Mouse (Mus musculus) neural tube, embryonic 10.5 days (tissue): ENCODE data around the gene Bloc1s1.

Source experiments
- DNase-seq: peaks from one replicate; pipeline ENCODE4 v3.0.0-alpha.2; 2017; ENCODE audit warnings: low spot score; ENCODE audit errors: extremely low spot score

Bloc1s1 gene

DNA sequence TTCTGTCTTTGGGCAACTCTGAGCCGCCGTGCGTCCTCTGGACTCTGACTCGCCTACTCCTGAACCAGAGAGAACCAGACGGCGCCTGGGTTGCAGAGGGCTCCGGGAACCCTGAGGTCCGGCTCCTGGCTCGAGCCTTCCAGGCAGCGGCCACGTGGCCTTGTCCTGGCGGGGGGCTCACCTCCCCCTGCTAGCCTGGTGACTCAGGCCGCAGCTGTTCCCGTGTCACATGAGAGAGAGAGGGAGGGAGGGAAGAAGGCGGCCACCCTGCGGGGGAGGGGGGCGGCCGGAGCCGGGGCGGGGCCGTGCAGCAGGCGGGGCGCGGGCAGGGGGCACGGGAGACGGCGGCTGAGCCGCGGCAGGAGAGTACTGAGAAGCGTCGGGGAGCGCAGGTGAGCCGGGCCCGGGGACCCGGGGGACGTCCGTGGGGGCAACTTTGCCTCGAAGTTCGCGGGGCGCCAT is 14.2 kb downstream of the Bloc1s1 start:
- DNase-seq: peak; percentile 91

DNA sequence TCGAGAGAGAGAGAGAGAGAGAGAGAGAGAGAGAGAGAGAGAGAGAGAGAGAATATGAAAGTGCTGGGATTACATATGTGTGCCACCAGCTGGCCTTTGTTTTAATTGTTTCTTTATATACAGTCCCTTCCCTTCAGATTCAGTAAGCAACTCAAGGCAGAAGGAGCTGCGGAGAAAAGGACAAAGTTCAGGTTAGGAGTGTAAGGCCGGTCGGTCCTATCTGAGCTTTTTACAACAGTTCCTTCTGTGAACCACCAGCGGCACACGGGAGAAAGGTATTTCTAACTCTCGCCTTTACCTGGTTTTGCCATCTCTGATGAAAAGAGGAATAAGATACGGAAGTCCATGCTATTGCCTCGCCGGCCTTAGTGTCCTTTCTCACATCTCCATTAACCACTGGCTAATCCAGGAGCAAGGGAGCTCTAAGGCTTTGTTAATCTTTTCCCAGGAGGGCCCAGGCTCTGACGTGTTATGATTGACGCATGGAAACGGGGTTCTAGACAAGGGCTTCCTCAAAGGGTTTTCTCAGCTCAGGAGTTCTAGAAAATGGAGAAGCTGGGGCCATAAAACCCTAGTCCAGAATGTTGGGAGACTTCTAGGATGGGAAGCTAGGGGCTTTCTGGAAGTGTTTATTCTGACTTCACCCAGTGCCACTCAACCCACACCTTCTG is 14.9 kb downstream of the Bloc1s1 start:
- no peak for DNase-seq

DNA sequence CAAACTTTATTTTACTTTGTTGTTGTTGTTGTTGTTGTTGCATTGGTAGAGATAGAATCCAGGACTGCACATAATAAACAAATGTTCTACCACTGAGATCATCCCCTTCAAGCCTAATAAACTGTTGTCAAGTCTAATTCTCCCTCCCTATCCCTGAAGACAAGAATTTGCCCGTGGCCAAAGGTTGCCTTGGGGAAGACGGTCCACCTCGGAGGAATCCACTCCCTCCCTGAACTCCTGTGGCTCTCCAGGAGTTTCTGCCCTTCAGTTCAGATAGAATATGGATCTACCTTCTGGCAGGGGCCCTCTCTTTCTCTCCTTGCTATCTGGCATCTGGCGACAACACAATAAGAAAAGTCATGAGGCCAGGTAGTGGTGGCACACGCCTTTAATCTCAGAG is 19.0 kb downstream of the Bloc1s1 start:
- no peak for DNase-seq

DNA sequence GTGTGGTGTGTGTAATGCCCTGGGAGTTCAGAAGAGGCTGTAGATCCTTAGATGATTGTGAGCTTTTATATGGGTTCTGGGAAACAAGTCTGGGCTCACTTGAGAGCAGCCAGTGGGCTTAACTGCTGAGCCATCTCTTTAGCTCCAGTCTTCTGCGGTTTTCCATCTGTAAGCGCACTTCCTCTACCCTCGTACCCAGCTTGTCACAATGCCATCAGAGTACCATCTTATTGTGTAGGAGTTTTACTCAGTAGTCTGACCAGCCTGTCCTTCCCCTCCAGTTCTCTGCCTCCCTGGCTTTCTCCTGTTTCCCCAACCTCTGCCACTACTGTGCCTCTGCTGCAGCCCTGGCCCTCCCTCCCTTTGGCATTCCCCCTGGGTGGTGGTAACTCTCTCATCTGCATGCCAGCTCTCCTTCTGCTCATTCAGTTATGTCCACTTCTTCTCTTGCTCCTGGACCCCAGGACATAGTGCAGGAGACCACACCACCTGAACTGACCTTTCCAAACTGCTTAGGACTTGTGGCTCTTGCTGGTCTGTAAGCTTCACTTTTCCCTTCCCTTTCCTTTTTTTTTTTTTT is 21.3 kb downstream of the Bloc1s1 start:
- no peak for DNase-seq

DNA sequence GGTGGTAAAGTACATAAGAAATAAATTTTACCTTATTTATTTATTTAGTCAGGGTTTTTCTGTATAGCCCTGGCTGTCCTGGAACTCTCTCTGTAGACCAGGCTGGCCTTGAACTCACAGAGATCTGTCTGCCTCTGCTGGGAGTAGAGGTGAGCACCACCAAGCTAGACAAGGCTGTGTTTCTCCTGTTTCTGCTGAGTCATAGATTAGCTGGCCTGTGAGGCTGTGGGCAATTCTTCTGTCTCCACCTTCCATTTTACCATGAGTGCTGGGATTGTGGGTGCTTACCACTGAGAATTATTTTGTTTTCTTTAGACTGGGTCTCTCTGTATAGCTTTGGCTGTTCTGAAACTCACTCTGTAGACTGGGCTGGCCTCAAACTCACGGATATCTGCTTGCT is 22.4 kb downstream of the Bloc1s1 start:
- DNase-seq: no peak

DNA sequence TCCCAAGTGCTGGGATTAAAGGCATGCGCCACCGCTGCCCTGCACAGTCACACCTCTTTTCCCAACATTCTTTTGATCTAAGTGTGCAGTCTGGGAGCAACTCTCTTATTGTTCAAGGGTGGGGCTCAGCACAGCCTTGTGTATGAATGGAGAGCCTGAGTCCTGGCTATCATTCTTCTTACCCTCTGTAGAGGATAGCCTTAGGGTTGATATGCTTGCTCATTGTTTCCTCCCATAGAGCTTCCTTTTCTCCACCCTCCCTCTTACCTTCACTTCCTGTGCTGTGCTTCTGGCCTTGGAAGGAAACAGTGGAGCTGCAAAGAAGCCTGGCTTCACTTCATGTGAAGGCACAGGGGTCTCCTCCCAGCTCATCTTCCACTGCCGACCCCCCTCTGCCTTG is 23.1 kb downstream of the Bloc1s1 start, which contains the start of gene Cd63:
TSS of gene Cd63 (plus strand) at position 292 of the 400 bp plus-strand sequence.
- no peak for DNase-seq

DNA sequence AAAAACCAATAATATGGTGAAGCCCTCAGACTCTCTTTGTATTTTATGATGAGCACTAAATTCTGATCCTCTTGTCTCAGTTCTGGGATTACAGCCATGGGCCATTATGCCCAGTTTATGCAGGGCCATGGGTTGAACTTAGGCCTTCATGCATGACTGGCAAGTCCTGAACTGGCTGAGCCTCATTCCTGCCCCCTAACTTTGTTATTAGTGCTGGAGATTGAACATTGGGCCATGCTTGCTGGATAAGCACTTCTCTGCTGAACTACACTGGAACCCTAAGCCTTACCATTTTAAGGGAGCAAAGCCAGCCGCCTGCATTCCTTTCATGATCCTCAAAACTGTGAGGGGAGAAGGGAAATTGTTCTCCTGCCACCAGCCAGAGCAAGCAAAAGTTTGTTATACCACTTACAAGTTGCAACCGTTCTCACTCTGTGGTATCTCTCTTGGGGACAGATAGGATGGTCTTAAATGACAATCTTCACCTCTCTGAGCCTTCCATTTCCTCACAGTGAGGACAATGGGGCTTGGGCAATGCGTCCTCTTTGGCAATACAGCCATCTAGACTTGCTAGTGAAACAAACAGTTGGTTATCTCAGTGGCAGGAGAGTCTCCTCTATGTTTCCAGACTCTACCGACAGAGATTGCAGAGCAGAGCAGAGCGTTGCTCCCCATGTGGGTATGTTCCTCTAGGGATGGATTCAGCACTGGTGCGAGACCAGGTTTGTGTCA is 23.9 kb downstream of the Bloc1s1 start:
- DNase-seq: no peak

DNA sequence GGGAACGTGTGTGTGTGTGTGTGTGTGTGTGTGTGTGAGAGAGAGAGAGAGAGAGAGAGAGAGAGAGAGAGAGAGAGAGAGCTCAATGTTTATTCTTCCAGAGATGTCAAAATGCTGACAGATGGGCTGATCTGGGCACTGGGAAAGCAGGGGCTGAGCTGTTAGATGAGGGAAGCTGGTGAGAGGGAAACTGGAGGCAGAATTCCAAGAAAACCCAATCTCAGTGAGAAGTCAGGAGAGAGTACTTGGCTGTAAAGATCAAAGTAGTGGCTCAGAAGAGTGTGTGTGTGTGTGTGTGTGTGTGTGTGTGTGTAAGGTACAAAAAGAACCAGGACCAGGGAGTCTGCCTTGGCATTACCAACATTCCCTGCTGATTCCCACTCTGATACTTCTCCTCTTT is 26.3 kb downstream of the Bloc1s1 start:
- no peak for DNase-seq

DNA sequence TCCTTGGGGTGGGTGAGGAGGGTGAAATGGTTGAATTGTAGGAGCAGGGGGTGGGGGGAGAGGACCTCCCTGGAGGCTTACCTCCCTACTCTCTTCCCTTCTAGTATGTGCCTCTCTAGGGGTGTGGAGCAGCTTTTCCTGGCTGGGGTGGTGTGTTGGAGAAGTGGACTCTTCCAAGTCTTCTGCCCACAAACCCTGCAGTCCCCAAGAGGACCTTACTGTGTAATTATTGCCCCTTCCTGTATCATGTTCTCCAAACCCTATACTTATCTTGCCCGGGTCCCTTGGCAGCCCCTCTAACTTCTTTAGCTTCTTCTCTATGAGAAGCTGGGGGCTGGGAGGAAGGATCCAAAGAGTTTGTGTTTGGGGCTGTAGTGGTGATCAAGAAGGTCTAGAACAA is 27.0 kb downstream of the Bloc1s1 start:
- DNase-seq: no peak

DNA sequence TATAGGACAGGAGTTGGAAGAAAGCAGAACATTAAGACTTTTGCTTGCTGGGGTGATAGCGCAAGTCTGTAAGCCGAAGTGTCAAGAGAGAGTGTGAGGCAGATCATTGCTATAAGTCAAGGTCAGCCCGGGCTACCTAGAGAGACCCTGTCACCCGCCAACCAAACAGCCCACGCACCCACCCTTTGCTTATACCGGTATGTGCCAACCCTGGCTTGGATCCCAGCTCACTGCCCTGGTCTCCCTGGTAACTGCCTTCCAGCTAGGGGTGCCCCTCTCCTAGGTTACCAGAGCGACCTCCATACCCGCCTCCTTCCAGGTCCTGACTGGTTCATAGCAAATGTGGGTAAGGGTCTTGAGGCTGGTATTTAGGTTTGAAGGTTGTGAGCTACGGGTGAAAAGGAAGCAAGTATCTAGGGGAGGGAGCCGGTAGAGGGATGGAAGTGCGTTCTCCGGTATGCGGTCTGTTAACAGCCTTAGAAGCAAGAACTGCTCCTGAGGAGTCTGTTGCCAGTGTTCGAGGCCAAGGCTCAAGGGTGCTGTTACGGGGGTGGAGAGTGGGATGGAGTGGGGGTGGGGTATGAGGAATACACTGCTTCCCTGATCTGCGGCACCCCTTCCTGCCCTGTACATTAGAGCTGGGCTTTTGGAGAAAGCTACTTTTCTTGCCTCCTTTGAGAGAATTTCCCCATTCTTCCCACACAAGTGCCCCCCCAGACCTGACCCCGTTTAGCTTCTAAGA is 27.7 kb downstream of the Bloc1s1 start:
- DNase-seq: no peak

DNA sequence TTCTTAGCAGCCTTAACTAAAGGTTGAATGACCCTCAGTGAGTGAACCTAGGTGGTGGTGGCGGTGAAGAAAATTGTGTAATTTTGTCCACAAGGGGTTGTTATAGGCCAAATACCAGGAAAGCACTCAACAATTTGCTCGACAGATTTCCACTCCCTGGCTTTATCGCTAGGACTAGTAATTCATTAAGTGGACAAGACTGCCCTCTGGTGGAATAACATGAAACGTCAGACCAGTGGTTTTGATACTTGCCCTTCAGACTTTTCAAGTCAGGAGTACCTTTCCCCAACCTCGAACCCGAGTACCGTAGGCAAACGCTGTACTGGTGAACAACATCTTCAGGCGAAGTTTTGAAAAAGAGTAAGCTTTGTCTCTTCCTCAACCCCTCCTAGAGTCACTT is 28.4 kb downstream of the Bloc1s1 start:
- DNase-seq: peak; percentile 77

DNA sequence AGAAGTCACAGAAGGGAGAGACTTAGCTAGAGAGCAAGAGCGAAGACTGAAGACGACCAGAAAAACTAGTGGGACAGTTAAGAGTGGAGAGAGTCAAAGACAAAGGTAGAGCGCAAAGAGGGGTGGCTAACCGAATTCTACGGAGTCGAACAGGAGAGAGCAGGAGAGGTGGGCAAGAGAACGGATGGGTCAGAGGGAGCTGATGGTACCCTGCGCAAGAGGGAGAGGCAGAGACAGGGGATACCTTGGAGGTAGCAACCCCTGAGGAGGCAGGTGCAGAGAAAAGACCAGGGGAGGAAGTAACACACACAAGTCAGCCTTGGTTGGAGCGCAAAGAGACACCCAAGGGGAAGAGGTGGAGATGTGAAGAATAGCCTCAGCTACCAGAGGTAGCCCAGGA is 31.6 kb downstream of the Bloc1s1 start:
- DNase-seq: peak; percentile 55

DNA sequence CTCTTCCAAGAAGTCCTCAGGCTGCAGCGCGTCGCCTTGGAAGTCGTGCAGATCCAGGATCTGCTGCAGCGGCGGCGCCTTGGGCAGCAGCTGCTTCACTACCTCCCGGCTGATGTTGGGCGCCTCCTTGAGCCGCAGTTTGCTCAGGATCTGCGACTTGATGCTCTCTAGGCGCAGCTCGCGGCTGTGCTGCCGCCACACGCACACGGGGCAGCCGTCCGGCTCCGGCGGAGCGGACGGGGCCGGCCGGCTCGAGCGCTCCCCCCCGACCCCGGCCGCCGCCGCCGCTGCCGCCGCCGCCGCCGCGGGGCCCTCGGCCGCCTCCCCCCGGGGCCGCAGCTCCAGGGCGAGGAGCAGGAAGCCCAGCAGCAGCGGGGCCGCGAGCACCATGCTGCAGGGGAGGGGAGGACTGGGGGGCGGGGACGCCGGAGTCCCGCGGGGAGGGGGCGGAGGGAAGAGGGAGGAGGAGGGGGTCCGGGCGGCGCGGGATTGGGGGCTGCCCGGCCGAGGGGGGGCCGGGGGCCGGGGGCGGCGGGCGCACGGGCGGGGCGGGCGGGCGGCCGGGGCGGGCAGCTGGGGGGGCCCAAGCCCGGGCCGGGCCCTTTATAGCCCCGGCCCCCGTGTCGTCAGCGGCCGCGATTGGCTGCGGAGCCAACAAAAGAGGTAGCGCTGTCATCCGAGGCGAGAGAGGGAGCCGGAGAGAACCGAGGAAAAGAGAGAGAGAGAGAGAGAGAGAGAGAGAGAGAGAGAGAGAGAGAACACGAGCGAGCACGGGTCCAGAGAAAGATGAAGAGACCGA is 32.3 kb downstream of the Bloc1s1 start, which contains the start of gene Gdf11:
TSS of gene Gdf11 (minus strand) at position 423 of the 799 bp plus-strand sequence.
- DNase-seq: peak; percentile 84

DNA sequence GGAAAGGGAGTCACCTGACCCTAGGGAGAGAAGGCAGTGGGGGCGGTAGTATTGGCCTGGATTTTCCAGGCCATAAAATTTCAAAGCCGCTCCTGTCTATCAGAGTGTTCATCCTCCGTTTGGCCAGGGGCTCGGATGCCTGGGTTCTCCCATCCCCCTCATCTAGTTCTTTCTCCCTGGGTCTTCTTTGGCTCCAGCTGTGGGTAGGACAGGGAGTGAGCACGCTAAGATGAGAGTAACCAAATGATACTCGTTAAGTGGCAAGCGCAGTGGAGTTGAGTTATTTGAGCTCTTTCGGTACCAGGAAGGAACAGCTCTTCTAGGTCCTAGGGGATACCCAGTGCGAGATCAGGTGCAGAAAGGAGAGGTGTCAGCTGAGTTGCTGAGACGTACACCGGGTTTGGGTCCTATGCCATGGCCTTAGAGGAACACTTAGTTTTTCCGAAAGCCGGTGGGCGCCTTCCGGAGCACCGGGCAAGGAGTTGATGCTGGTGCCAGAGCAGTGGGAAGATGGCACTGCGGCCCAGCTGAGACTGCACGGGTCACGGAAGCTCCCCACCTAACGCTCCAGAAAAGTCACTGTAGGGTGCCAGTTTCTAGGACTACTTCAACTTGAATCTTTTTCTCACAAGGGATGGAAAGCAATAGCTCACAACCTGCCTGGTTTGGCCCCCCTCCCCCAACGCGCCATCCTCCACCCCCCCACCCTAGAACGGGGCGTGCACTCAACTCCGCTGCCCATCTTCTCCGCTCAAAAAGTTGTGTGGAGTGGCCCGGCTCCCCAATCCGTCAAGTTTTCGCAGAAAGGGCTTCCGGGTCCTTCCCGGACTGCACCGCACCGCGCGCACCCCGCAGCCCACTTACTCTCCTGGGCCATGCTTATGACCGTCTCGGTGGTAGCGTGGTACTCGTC is 33.2 kb downstream of the Bloc1s1 start:
- peak; percentile 46 for DNase-seq

DNA sequence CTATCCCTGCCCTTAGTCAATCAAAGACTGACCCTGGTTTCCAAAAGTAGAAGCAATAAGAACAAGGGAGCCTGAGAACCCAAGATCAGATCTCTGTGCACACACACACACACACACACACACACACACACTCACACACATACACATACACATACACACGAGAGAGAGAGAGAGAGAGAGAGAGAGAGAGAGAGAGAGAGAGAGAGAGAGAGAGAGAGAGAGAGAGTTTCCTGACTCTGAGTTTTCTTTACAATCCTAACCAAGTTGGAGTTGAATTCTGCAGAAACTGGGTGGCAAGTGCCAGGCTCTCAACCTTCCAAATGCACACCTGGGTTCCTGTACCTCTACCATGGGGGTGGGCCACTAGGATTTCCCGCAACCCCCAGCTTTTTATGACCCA is 34.0 kb downstream of the Bloc1s1 start:
- DNase-seq: no peak

DNA sequence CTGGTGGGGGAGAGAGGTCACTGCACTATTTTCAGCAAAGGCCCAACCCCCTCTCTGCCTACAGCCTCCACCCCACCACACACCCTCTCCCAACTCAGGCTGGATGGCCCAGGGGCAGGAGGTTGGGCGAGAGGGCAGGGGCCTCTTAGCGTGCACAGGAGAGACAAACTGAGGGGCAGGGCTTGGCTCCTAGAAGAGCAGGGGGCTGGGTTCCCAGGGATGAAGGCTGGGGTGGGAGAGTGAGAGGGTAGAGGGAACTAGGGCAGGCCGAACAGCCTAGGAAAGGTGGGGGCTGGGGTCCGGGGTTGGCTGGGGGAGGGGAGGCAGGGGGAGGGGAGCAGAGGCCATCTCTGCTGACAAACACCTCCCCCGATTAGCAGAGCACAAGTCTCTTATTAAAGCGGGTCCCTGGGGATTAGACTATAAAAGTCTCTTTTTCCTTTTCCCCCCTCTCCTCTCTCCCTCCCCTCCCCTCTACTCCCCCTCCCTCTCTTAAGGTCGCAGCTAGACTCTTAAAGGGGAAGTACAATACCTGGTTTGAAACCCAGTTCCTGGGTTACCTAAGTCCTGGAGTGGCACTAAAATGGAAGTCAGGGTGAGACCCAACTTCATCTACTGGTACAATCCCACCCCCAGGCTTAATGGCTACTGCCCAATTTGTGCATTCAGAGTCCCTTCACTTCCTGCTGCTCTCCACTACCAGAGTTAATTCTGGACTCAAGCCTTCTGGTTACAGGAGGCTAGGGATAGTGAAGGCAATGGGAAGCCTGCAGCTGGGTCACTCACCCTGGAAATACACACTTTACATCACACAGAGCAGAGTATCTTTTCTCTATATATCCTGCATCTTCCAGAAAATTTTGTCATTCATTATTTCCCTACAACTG is 34.7 kb downstream of the Bloc1s1 start:
- peak; percentile 74 for DNase-seq

DNA sequence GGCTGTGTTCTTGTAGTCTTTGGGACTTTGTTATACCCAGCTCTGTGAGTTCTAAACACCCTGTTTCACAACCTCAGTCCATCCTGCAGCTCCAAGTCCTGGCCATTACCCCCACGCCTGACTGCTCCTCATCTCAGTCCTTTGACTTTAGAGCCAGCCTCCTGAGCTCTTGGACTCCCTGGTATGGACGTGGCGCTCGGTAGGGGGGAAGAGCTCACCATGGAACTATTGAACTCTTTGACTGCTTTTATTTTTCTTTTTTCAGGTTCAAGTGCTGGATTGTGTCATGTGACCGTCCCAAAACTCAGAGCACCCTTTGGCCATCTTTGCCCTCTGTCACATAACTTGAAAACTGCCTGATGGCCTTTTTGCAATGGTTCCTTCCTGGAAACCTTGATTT is 41.8 kb downstream of the Bloc1s1 start:
- DNase-seq: no peak

DNA sequence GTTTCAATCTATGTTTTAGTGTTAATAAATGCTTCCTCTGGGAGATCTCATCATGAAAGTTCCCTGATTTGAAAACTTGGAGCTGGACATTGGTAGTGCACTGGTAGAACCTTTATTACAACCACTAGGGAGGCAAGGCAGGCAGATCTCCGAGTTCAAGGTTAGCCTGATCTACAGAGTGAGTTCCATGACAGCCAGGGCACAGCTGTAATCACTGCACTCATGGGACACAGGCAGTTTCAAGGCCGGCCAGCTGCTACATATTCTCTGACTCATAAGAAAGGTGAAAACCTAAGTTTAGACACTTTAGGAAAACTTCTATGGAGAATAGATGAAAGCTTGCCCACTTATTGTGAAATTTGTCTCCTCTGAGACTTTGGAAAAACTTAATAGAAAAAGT is 45.0 kb downstream of the Bloc1s1 start:
- DNase-seq: no peak

DNA sequence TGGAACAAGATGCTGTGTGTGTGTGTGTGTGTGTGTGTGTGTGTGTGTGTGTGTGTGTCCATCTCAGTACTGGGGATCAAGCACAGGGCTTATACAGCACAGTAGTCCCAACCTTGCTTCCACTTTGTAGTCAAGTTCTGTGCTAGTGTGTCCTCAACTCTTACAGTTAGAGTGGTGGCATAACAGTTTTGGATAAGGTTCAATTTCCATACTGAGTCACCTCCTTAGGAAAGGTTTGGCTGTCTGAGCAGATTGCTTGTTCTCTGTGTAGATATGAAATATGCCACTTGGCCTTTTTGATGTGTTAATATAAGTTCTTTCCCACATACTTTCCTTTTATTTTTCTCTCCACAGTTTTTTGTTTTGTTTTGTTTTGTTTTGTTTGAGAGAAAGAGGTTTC is 45.5 kb downstream of the Bloc1s1 start:
- DNase-seq: no peak
